Mouse (Mus musculus): ENCODE data around the gene Nova2.

The Nova2 gene

DNA sequence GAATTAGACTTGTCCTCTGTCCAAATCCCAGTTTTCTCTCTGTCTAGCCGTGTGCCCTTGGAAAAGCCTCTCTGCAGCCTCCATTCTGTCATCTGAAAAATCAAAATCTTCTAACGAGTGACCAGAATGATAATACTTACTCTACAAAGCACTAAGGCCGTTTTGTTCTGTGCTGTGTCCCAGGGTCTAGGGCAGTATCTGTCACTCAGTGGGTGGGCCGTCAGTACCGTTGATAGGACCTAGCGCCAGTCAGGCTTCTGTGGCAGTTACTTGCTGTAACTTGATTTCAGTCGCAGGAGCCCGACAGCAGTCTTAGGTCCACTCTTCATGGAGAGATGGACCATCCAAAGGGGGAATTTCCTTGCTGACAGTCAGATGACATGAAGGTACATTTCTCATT, 1.4 kb upstream of the Nova2 start:
- no peak for DNase-seq (ENCODE audit: low read depth, low spot score)

GRCm38 (mm10) chr7:18926041-18926790, 528 bp downstream of the Nova2 start:
- DNase-seq (ENCODE audit: low read depth, low spot score): no peak

DNA sequence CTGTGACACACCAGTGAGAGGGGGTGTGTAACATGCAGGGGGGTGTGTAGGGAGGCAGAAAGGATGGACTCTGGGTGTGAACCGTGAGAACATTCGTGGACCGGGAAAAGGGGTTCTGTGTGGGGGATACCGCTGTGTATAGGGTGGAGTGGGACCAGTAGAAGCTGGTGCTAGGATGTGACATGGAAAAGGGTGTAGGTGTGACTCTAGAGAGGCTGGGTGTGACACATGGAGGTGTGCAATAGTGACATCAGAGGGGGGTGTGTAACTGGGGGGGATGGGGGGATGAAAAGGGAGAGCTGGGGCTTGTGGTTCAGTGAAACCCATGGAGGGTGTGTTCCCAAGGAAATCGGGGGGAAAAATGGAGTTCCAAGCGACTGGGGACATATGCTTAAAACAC, 1.2 kb downstream of the Nova2 start:
- no peak for DNase-seq (ENCODE audit: low read depth, low spot score)

- DNase-seq (ENCODE audit: low read depth, low spot score): no peak
Observed at GRCm38 (mm10) chr7:18927759-18928158, 2.1 kb downstream of the Nova2 start.

DNA sequence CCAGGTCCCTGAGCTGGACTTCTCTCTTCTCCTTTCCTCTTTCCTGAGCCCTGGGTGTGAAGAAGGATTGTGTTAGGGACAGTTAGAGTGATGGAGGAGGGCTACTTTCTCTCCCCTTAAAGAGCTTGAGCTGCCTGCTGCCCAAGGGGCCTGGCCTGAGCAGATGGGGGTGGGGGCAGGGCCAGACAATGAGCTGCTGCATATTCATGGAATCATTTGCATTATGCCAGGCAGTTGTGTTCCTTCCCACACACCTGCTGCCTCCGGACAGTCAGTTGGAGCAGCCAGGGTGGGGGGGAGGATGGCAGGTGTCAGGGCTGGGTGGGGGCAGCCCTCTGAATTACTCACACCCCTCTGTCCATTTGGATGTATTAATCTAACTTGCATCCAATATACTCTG, 16.7 kb downstream of the Nova2 start:
- no peak for DNase-seq (ENCODE audit: low read depth, low spot score)

- DNase-seq (ENCODE audit: low read depth, low spot score): no peak
Observed at GRCm38 (mm10) chr7:18942815-18943214, 17.1 kb downstream of the Nova2 start.

GRCm38 (mm10) chr7:18948151-18948550, 22.5 kb downstream of the Nova2 start:
- DNase-seq (ENCODE audit: low read depth, low spot score): no peak

- peak; percentile 92 for DNase-seq (ENCODE audit: low read depth, low spot score)
Observed at GRCm38 (mm10) chr7:18949781-18950522, 24.3 kb downstream of the Nova2 start.

DNA sequence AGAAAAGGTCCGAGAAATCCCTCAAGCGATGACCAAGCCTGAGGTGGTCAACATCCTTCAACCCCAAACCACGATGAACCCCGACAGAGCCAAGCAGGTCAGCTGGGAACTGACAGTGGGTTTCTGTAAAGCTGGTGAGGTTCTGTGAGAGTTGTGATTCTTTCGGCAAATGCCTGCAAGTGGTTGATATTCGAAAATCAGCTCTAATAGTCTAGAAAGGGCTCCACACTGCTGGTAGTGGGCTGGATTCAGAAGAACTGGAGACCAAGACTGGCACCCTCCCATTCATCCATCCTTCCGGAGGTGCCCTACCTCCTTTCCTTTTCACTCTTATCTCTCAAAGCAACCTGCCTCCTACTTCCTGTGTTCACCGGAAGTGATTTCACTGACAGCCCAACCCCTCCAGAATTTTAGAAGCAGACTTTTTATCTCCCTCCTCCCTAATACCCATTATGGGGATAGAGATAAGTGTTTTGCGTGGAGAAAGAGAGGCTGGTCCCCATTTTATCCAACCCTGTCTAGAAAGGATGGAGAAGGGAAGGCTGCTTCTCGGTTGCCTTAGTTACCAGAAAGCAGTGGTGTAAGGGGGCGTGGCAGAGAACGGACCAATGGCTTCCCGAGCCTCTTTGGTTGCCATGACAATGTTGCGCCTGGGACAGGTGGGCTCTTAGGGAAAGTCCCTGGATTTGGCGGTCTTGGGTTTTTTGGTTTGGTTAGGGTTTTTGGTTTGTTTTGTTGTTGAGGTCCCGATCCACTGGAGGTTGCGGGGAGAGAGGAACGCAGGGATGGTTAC, 25.0 kb downstream of the Nova2 start:
- peak; percentile 49 for DNase-seq (ENCODE audit: low read depth, low spot score)

DNA sequence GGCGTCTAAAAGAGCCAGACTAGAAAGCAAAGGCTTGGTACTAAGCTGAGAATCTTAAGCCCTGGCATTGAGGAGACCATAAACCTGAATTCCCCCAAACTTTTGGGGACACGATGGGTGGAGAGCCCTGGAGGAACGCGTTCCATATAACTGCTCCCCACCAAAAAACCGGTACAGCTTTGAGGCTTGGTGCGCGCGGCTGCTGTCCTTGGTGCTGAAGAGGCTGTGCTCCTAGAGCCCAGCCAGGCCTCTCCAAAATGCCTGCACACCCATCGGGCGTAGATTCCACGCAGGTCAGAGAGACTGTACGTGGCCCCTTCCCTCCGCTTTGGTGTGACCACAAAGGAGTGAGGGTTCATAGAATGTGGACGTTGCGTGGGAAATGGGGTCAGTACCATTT, 25.7 kb downstream of the Nova2 start:
- DNase-seq (ENCODE audit: low read depth, low spot score): peak; percentile 69

DNA sequence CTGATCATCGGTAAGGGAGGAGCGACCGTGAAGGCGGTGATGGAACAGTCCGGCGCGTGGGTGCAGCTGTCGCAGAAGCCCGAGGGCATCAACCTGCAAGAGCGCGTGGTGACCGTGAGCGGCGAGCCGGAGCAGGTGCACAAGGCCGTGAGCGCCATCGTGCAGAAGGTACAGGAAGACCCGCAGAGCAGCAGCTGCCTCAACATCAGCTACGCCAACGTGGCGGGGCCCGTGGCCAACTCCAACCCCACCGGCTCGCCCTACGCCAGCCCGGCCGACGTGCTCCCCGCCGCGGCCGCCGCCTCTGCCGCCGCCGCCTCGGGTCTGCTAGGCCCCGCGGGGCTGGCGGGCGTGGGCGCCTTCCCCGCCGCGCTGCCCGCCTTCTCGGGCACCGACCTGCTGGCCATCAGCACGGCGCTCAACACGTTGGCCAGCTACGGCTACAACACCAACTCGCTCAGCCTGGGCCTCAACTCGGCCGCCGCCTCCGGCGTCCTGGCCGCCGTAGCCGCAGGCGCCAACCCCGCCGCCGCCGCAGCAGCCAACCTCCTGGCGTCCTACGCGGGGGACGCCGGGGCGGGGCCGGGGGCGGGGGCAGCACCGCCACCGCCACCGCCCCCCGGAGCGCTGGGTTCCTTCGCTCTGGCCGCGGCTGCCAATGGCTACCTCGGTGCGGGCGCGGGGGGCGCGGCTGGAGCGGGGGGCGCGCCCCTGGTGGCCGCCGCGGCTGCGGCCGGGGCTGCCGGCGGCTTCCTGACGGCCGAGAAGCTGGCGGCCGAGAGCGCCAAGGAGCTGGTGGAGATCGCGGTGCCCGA, 32.1 kb downstream of the Nova2 start:
- DNase-seq (ENCODE audit: low read depth, low spot score): peak; percentile 49

- DNase-seq (ENCODE audit: low read depth, low spot score): no peak
Observed at GRCm38 (mm10) chr7:18958384-18958766, 32.7 kb downstream of the Nova2 start.

GRCm38 (mm10) chr7:18959446-18959845, 33.8 kb downstream of the Nova2 start:
- DNase-seq (ENCODE audit: low read depth, low spot score): no peak

- no peak for DNase-seq (ENCODE audit: low read depth, low spot score)
Observed at GRCm38 (mm10) chr7:18962171-18962792, 36.6 kb downstream of the Nova2 start.

DNA sequence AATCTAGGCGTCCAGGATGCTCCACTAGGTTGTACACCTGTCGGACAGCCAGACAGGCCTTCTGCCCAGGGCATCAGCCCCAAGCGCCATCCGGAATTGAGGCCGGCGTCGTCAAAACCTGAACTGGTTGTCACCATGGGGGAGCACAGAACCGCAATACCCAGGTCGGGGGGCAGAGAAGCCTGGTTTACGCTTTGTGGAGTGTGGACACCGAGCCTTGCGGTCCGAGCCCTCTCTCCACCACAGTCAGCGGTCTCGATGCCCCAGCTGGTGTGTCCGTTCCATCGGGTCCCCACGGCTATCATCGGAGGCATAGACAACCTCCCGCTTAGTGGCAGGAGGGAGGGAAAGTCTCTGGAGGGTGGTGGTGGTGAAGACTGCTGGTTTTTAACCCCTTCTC, 37.1 kb downstream of the Nova2 start:
- no peak for DNase-seq (ENCODE audit: low read depth, low spot score)

- no peak for DNase-seq (ENCODE audit: low read depth, low spot score)
Observed at GRCm38 (mm10) chr7:18963294-18963843, 37.7 kb downstream of the Nova2 start.

- no peak for DNase-seq (ENCODE audit: low read depth, low spot score)
Observed at GRCm38 (mm10) chr7:18965312-18965711, 39.6 kb downstream of the Nova2 start.

DNA sequence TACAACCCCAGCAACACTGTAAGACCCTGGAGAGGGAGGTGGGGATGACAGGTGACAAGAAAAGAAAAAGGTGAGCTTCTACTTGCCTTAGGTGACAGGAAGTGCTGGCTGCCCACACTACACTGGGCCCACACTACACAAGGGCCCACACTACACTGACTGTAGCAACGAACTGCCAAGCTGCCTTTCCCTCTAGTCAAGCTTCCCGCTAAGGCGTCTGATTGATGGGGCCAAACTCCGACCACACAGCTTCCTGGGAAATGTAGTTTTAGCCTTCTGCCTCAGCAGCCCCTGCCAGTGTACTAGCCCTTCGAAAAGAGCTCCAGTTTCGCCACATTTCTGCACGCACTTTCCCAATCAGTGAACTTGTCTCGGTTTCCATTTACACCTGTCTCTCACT, 41.9 kb downstream of the Nova2 start:
- DNase-seq (ENCODE audit: low read depth, low spot score): no peak

GRCm38 (mm10) chr7:18970956-18971355, 45.3 kb downstream of the Nova2 start:
- no peak for DNase-seq (ENCODE audit: low read depth, low spot score)

DNA sequence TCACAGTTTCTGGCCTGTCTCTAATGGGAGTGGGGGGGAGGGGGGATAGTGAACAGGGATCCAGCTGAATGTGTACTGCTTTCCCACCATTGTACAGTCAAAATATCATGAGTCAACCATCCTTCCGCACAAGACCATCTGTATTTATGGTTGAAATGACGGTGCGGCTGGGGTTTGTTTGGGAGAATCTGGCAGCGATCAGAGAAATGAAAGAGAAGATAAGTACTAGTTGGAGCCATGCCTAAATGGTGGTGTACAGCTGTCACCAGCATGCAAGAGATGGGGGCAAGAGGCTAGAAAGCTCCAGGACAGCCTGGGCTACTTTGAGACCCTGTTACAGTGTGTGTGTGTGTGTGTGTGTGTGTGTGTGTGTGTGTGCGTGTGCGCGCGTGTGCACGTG, 52.7 kb downstream of the Nova2 start:
- DNase-seq (ENCODE audit: low read depth, low spot score): no peak

DNA sequence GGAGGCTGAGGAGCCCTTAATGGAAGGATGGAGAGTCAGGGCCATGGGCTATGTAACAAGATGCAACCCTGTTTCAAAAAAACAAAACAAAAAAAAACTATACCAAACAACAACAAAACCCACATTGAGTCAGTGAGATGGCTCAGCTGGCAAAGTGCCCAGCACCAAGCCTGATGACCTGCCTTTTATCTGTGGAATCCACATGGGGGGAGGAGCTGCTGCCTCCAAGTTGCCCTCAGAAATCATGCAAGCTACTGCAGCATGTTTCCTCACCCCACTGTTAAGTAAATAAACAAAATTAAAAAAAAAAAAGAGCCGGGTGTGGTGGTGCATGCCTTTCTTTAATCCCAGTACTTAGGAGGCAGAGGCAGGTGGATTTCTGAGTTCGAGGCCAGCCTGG, 60.8 kb downstream of the Nova2 start:
- DNase-seq (ENCODE audit: low read depth, low spot score): no peak

Data from mesoderm, embryonic 11.5 days (tissue).